Mouse (Mus musculus) adrenal gland, adult 8-10 months (tissue): ENCODE data around the gene Tcf20. TPM values are rescaled to one million over a fixed set of nuclear protein-coding genes. Genes with fewer than 3 reads are reported as not detected.

ENCODE experiments used
- DNase-seq: peaks from one replicate; pipeline ENCODE4 v3.0.0; 2022
- total RNA-seq, 4 experiments: library from RNA; stranded (reverse); gene quantifications; 2 replicates each; pipeline ENCODE4 v1.2.4; 2022

Gene Tcf20
- total RNA-seq, 4 experiments from 2014 or later, result 102 to 109 (median 106) TPM

DNA sequence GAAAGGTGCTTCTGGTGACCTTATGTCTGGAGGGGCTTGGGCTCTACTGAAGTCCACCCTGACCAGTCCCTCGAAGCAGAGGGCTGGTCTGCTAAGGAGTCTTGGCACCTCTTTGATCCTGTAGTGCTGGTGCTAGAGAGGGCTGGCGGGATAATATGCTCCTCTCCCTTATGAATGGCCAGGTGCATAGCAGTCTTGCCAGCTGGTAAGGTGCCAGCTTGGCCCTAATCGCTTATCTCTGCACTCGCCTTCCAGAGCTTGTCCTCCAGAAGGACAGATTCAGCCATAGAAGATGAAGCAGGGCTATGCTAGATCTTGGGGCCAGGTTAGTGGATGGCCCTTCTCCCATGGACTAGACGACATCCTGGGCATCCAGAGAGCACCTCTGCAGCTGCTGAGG, 64.1 kb downstream of the Tcf20 start:
- no peak for DNase-seq

DNA sequence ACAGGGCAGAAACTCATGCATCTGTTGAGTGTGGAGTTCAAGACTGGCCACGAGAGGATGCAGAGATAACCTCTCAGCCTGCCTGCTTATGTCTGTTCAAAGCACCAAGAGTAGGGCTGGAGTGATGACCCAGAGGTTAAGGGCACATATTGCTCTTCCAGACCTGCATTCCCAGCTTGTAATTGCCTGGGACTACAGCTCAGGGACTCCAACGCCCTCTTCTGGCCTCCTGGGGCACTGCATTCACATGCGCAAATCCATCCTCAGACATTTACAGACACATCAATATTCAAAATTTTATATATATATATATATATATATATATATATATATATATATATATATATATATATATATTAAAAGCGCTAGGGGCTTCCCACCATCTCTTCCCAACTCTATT, 64.9 kb downstream of the Tcf20 start:
- no peak for DNase-seq

DNA sequence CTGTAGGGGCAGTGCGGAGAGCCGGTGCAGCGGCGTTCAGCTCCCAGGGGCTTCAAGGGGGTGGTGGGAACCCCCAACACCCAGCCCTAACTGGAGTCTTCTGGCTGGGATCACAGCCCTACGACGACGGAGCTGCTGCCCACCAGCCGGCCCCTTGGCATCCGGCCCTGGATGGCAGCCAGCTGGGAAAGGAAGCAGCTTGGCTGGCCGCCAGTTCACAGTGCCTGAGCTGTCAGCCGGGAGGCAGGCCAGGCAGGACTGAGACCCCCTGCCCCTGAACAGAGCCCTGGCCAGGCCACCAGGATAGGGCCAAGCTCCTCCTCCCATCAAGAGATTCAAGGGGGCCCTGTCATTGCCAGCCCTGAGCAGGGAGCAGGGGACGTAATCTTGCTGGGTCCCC, 65.6 kb downstream of the Tcf20 start:
- DNase-seq, result peak; percentile 61

DNA sequence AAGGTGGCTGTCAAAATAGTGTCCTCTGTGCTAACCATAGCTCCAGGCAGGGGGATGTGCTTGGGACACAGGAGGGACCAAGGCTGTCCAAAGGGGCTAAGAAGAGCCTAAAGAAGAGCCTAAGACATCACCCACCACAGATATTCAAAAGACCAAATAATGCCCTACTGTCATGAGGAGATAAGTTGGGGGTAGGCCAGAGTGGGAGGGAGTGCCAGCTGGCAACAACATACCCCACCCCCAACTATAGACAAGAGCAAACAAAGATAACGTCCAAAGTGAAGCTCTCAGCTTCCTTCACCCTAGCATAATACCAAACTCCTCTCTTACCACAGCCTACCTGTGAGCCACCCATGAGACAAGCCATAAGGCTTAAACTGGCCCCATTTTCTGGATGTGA, 66.1 kb downstream of the Tcf20 start:
- no peak for DNase-seq

DNA sequence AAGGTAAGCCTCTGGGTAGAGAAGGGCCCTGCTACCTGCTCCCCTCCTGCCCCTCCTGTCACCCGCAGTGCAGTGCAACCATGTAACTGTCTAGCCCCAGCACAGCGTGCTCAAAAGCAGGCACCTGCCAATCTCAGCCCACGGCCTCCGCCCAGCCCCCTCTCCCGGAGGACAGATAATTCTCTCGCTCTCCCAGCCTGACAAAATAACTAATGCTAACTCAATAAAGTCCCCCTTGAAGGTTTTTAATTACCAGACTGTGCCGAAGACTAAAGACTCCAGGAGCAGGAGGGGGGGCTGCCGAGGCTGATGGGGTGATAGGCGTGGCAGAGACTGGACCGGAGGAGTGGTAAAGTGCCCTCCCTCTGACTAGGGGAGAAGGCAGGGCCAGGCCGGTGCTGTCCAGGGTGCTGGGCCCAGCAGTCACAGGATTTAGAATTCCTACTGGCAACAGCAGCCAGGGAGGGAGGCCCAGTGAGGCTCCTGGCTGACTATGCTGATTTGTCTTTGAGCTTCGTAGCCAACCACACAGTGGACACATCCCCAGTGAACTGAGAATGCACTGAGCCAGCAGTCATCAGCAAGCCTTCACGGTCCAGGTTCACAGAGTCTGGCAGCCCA, 66.7 kb downstream of the Tcf20 start:
- peak; percentile 51 for DNase-seq

DNA sequence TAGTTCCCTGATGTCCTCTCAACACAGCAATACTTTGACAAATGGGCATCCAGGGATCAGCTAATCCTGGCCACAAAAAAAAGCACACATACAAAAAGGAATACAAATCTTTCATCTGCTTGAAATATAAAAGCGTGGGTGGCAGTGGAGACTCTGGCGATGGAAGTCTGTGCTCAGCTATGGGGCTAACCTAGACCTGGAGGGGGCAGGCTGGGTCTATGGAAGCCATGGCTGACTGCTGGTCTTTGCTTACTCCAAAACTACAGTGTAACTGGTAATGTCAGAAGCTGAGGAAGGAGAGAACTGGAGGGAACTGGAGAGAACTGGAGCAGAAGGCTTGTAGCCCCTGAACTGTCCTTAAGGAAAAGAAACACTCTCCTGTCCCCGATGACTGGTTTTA, 69.7 kb downstream of the Tcf20 start:
- DNase-seq, result no peak

DNA sequence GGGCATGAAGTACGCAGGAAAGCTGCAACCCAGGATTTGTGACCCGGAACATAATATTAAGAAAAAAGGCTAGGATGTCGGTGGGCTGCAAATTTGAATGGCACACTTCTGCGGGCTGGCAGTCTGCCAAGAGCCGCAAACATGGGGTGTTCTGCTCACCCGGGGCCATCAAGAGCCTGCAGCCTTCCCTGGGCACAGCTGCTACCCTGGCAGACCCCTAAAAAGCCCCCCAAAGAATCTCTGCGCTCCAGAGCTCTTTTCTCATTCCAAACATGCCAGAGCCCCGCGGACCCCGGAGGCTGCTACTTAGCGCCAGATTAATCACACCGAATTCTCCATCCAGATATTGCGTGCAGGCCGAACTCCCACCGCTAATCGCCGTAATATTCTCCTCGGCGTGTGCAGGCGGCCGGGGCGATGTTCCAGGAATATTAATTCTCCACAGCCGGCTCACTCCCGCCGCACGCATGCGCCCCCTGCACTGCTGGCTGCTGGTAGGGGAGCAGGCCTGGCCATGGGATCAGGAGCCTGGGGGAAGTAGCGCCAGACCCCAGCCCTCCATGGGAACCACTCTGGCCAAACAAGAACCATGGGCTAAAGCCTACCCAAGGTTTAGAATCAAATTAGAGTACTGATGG, 70.3 kb downstream of the Tcf20 start:
- no peak for DNase-seq

DNA sequence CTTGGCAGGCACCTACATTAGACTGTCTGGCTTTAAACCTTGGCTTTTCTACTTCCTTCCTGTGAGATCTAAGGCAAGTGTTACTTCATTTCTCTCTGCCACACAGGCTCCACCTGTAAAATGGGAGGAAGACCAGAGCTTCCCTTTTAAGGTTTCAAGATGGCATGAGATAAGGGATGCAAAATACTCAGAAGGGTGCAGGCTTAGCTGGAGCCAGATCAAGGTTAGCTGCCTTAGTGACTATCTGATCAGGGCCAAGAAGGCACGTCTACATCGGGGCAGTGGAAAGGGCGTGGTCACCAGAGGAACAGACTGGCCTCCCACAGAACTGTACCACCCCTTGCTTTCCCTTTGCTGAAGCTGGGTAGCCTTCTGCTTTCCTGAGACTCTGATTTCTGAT, 73.2 kb downstream of the Tcf20 start:
- no peak for DNase-seq

DNA sequence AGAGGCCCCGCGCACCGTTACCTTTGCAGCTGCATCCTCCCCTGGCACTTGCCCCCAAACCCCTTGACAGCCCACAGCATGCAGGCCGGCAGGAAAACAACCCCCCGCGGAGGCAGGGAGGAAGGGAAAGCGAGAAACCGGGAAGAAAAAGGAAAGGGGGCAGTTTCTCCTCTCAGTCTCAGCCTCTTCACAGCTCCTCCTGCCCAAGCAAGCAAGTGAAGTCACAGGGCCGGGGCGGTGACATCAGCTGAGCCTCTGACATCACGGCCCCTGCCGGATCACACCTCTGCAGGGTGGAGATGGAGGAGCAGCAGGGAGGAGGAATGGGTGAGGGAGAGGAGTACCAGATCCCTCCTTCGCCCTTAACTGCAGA, 75.7 kb downstream of the Tcf20 start:
- no peak for DNase-seq

DNA sequence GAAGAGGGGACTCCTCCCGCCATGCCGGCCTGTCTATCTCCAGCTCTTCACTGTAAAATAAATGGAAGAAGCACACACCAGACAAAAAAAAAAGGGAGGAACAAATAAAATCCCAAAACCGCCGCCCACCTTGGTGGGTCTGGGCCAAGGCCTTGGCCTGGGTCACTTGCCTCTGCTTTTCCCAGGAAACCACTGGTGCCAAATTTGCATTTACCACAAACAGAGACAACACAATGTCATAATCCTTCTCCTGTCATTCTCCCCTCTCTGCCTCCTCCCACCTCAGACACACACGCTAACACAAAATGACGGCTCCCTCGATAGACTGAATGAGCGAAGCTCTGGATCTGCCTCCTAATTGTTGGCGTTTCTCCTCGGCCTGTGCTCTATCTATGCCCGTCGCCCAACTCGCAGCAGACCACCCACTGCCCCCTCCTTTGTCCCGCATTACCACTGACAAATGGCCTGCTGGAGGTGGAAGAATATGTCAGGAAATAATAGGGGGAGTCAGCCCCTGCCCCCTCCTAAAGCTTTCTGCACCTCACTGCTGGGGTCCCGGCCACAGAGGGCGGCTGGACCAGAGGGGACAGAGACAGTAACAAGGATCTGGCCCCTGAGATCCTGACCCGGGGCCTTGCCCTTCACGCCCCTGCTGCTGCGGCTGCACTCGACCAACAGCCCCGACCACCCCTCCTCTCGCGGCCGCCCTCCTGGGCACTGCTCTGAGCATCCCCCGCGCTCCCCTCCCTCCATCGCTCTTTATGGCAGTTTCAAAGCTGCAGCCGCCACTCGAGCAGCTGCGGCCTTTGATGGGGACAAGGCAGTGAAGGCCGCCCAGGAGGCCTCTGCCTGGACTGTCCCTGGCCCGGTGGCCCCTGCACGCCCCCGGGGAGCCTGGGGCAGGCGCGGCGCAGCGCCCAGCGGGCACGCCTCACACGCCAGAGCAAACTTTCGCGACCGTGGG, 76.4 kb downstream of the Tcf20 start:
- no peak for DNase-seq

DNA sequence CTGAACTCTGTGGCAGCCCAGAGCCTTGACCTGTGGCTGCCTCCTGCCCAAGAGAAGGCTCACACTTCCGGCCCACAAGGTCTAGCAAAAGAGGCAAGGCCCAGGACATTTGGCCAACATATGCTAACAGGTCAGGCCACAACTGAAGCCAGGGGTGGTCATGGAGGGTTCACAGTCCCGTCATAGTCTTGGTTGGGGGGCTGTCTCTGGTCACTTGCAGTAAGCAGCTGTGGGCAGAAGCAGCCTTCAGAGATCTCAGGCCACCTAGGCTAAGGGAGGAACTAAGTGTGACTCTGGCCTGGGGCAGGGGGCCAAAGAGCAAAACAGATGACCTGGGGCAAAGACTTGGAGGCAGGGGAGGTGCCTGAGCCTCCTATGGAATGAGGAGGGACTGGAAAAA, 77.1 kb downstream of the Tcf20 start:
- no peak for DNase-seq

DNA sequence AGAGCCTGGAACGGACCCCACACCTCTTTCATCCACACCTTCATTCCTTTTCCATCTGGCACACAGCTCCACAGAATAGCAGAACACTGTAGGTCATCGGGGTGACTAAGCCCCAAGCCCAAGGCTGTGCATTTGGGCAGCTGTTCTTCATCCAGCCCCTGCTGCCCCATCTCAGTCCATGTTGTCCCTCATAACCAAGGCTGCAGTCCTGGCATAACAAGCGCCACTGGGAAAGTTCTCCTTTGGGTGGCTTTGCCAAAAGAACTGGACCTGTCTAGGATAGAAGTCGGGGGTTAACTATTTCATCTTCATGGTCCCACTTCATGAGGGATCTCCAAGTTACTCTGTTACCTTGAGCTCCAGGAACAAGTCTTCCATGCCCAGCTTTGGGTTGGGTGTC, 77.9 kb downstream of the Tcf20 start:
- DNase-seq, result peak; percentile 62

DNA sequence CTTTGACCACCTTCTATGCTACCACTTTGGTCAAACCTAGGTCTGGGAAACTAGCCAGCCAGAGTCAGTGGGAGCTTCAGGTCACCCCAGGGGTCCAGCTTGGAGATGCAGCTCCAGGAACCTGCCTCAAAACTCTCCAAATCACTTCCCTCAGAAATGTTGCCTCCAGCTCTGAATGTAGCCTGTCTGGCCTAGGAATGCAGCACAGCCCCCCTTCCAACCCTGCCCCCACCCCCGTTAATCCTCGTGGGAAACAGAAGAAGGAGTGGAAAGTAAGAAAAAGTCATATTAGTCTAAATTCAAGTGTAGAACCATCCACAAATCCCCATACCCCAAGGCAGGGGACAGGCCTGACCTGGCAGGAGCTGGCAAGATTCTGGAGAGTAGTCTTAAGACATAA, 79.2 kb downstream of the Tcf20 start:
- no peak for DNase-seq

DNA sequence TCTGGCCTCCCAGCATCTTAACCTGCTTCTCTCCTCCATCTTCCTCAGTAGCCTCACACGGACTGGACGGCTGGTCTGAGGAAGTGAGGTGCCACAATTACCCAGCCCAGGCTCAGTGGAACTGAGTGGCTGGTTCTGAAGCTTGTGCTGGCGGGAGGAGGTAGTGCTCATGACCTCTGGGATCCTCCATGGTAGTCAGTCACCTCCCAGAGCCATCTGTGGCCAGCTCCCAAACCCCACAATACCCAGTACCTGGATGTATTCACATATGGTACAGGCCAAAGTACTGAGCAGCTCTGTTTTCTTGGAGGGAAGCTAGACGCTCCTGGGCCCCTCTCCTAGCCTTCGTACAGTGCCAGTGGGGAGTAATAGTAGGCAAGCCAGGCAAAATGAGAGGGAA, 80.4 kb downstream of the Tcf20 start:
- DNase-seq, result no peak

DNA sequence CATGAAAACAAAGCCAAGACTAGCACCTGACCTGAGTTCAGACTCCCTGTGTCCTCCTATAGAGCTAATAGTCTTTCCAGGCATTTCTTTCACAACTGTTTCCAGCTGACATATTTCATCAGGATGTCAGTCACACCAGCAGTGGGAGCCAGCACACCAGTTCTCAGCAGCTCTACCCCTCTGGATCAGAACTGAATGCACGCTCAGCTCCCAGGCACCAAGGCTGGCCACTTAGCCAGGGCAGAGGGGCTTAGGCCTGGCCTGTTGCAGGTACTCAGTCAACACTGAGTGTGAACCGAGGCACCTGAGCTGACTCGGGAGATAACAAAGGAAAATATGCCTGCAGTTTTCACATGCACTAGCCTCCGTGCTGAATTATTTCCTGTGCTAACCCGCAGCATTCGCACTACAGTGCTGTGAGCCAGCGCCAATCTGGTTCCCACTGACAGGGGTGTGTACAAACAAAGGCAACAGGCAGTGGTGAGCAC, 81.1 kb downstream of the Tcf20 start:
- DNase-seq, result no peak

DNA sequence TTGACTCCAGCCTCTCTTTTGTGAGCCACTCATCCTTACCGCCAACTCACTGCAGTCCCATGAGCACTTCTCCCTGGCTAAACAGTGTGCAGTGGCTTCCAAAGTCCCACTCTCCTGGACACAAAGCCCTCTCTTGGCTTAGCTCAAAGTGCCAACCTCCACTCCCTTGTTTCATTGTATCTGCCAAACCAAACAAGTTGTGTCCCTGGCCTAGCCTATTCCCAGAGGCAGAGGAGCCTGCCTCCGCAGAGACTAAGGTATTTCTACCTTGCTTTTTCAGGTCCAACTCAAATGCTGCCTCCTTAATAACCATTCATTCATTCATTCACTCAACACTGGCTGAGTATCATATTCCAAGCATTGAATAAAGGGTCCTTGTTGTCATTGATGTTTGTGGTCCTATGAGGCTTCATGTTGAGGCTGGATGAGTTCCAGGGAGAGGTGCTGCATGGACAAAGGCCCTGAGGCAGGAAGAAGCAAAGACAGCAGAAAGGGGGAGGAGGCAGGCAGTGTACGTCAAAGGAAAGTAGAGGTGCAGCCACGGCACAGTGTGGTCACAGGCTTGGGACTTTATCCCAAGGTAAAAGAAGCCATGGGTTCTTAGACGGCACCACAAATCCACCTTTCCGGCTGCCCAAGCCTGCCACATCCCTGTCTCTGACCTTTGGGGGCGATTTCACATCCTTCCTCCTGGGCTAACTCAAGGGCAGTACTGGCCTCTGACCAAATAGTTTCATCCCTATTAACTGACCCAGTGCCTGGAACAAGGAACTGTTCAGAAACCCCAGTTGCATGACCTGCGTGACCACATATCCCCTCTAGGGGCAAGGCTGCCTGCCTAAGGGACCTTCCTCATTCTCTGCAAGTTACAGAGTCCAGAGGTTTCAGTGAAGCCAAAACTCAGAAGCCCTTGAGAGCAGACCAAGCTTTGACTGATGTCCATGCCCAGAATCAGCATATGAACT, 82.0 kb downstream of the Tcf20 start:
- DNase-seq, result no peak

DNA sequence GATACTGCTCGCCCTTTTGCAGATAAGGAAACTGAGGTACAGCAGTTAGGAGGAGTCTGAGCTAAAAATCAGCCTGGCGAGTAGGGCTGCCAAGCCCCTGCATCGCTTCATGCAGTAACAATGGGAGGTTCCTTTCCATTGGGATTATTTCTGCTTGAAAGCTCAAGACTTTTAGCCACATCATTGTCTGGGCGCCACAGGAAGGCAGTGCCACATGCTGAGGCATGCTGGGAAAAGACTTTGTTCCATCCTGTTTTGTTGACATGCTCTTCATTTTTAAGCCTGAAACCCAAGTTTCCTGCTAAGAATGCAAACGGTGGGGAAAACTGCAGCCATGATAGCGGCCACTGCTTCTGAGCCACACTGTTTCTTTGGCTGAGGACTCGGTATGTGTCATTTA, 83.1 kb downstream of the Tcf20 start:
- DNase-seq, result no peak

DNA sequence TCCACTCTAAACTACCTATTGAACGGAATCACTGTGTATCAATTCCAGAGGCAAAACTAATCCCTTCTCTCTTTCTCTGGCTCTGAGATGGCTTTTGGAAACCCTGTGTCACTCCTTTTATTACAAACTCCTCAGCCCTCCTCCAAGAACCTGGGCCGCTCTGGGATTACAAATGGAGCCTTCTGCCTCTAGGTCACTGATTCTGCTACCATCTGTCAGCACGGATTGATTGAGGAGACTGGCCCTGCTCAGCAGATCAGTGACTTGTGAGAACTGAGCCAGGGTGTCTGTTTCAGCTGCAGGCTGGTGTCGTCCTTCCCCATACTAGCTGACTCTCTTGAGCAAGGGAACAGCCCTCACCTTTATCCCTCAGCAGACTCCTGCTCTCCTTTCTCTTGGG, 85.2 kb downstream of the Tcf20 start:
- DNase-seq, result no peak

DNA sequence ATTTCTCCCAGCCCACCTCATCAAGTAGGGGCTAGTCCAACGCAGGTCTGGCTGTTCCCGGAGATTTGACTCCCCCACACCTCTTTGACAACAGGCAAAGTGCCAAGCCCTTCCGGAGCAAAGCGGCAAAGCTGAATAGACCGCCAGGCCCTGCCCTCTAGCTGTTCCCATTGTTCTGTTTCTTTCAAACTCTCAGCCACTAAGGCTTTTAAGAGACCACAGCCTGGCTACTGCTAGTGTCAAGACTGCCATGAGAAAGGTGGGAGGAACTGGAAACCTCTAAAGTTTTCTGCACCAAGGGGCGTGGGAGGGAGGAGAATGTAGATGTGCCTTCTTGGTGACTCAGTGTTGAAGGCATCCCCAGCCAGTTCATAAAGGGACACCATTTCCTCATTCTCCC, 86.4 kb downstream of the Tcf20 start:
- no peak for DNase-seq

DNA sequence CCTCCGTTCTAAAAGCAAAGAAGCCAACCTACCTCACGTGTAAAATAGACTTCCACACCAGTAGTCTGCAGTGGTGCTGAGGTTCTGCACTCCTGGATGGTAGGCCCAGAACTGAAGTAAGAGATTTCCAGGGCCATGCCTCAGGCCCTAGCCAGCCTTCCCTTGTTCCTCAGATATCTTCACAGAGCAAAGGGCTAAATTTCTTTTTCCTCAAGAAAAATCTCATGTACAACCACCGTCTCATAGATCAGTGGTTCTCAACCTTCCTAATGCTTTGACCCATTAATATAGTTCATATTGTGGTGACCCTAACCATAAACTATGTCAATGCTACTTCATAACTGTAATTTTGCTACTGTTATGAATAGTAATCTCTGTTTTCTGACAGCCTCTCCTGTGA, 87.3 kb downstream of the Tcf20 start:
- no peak for DNase-seq

DNA sequence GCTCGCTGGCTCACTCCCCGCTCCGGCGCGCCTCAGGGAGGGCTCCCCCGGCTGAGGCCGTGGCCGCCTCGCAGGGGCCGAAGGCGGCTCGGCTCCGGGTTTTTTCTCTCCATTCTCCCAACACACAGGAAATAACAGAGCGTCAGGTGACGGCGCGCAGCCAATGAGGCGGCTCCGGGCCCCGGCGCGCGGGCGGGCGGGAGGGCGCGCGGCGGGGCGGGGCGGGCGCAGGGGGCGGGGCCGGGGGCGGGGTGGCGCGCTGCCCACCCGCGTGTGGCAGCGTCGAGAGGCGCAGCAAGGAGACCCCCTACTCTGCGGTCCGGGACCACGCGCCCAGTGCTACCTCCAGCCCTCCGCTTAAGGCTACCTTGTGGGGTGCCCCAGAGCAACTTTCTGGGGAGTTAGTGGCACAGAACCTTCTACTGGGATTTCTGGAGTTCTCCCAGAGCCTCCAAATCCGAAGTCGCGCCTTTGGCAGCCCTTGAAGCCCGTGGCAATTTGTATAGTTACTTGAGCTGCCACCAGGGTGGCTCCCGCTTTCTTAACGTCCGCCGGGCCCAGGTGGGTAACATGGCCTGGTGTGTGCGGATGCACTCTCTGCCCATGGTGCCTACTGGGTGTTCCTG, 87.9 kb downstream of the Tcf20 start:
- DNase-seq, result peak; percentile 77
